Mouse (Mus musculus): ENCODE measurements around the gene Maneal. TPM values are rescaled to one million over a fixed set of nuclear protein-coding genes. Genes with fewer than 3 reads are reported as not detected.

The Maneal gene
- polyA plus RNA-seq, 1 experiment, result 52.7 TPM

DNA sequence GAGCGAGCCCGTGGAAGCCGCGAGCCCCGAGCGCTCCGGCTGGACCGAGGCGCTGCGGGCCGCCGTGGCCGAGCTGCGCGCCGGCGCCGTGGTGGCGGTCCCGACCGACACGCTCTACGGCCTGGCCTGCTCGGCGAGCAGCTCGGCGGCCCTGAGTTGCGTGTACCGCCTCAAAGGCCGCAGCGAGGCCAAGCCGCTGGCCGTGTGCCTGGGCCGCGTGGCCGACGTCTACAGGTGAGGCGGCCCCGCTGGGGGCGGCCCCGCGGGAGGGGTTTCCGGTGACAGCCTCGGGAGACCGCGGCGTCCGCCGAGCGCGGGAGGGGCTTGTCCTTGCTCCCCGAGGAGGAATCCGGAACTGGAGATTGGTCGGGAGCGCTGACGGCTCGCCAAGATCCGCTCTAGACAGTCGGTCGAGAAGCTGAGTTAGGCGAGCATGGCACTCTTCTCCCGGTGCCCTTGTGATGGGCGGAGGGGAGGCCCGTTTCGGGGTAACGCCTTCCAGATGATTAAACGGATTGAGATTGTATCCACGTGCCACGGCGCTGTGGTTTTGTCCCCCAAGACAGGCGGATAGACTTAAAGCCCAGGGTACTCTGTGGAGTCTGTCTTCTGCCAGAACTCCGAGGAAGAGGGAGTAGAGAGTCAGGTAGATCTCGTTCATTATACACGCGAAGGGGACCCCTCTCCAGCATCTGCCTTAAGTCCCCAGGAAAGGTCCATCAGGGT lies 10.9 kb downstream of the Maneal start, which contains the start of gene 1110065P20Rik:
Gene 1110065P20Rik (minus strand): TSS at position 264 of the 726 bp plus-strand sequence.
- H3K4me1 ChIP-seq (ENCODE audit: control insufficient read depth, insufficient read depth, low read length), result no peaks in the 10 kb centered on the region; the same call in 1 of the 2 replicates
- TF ChIP-seq CTCF (IDR thresholded peaks at IDR 0.05; ENCODE audit: extremely low read depth, insufficient read depth, low read length) (no peak), POLR2A (IDR thresholded peaks at IDR 0.05; ENCODE audit: extremely low read depth, insufficient read depth, low read length) (0 out of 2 replicates have a peak, but pooled peaks have one; percentile 16)
- peak within 1 kb of the TSS; percentile 91 for H3K27ac ChIP-seq (ENCODE audit: insufficient read depth, low read length)
- H3K4me3 ChIP-seq (ENCODE audit: insufficient read depth, low read length), result peak within 1 kb of the TSS; percentile 67

DNA sequence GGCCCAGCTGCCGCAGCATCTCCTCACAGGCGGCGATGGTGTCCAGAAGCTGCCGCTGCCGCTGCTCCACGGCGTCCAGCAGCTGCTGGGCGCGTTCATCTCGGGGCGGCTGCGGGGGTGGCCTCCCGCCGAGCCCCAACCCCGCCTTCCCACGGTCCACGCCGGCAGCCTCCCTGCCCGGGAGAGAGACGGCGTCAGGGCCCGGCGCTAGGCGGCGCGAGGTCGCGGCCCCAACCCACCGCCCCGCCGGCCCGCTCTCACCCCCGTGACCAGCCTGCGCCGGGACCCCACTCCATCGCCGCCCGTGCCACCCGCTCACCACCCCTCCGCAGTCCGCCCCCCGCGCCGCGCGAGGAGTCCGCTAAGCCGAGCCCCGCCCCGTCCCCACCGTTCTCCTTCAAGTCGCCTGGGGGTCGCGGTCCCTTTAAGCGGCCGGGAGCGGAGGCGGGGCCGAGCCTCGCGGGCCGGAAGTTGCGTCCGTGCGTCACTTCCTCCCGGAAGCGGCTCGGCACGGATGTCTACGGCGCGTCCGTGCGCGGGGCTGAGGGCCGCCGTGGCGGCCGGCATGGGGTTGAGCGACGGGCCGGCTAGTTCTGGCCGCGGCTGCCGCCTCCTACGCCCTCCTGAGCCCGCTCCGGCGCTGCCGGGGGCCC lies 11.6 kb downstream of the Maneal start, which contains the start of gene Yrdc:
Gene Yrdc (plus strand): TSS at position 419 of the 653 bp plus-strand sequence.
- Histone ChIP-seq H3K4me1 (ENCODE audit: control insufficient read depth, insufficient read depth, low read length) (no peaks in the 10 kb centered on the region; the same call in 1 of the 2 replicates), H3K27ac (ENCODE audit: insufficient read depth, low read length) (peak within 1 kb of the TSS; percentile 91), H3K4me3 (ENCODE audit: insufficient read depth, low read length) (peak within 1 kb of the TSS; percentile 67)
- TF ChIP-seq POLR2A (IDR thresholded peaks at IDR 0.05; ENCODE audit: extremely low read depth, insufficient read depth, low read length) (peak; percentile 59; the same call in 1 of the 2 replicates), CTCF (IDR thresholded peaks at IDR 0.05; ENCODE audit: extremely low read depth, insufficient read depth, low read length) (no peak)

DNA sequence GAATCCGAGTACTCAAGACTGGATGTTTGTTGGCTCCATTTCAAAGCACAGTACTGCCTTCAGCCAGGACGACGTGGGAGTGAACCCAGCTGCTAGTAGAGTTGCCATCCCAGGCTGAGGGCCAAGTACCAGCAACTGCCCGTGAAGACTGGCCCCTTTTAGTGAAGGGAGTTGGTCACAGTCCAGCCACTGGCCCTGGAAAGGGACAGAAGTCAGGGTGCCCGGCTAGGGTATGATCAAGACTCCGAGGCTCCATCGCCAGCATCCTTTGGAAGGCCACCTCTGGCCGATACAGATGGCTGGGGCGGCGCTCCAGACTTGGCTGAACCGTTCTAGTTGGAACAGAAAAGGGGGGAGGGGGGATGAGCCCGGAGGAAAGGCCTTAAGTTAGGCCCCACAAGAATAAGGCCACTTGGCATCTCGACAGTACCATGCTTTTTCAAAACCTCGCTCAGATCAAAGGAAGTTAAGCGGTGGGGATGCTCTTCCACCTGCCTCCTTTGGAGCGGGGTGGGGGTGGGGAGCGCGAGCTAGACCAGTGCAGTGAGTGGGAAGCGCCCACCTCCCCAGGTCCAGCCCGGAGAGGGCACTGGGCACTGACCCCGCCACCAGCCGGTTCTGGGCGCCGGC lies 12.2 kb downstream of the Maneal start:
- peak overlapping the region; percentile 67 for H3K4me3 ChIP-seq (ENCODE audit: insufficient read depth, low read length)
- H3K27ac ChIP-seq (ENCODE audit: insufficient read depth, low read length), result peak overlapping the region; percentile 91
- no peak for TF ChIP-seq CTCF (IDR thresholded peaks at IDR 0.05; ENCODE audit: extremely low read depth, insufficient read depth, low read length)
- TF ChIP-seq POLR2A (IDR thresholded peaks at IDR 0.05; ENCODE audit: extremely low read depth, insufficient read depth, low read length), result no peak
- no peaks in the 10 kb centered on the region; the same call in 1 of the 2 replicates for H3K4me1 ChIP-seq (ENCODE audit: control insufficient read depth, insufficient read depth, low read length)

DNA sequence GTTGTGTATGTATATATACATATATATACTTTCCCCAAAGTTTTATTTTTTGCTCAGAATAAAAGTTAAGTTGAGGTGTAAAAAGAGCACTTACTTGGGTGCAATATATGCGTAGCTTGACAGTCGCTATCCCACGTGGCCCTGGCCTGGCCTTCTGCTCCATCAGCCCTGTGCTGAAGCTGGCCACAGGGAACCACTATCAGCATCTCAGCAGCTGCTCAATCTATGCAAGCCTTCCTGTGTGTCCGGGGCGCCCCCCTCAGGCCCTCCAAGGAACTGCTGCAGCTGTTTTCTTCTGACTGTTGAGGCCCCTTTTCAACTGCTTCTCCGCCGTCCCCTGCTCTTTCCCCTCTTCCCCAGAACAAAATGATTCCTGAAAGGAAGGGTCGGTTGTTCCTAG lies 14.4 kb downstream of the Maneal start:
- Histone ChIP-seq H3K4me3 (ENCODE audit: insufficient read depth, low read length) (no peak overlapping the region), H3K4me1 (ENCODE audit: control insufficient read depth, insufficient read depth, low read length) (no peaks in the 10 kb centered on the region; the same call in 1 of the 2 replicates), H3K27ac (ENCODE audit: insufficient read depth, low read length) (no peak overlapping the region)
- TF ChIP-seq CTCF (IDR thresholded peaks at IDR 0.05; ENCODE audit: extremely low read depth, insufficient read depth, low read length) (peak; percentile 70), POLR2A (IDR thresholded peaks at IDR 0.05; ENCODE audit: extremely low read depth, insufficient read depth, low read length) (no peak)

DNA sequence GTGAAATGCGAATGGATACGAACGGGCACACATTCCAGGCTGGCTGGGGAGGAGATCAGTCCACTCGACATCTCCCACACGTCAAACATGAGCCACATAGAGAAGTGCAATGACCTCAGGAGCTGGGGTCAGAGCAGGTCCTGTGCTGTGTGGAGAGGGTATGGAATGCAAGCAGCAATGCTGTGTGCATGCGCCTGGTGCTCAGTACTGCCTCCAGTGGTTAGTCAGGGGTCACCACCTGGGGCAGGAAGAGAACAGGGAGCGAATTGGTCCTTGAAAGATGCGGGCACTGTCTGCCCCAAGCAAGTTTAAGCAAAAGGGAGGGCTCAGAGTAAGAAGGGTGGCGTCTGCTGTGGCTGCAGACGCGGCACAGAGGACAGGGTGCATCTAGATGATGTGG lies 18.5 kb downstream of the Maneal start:
- no peak for TF ChIP-seq POLR2A (IDR thresholded peaks at IDR 0.05; ENCODE audit: extremely low read depth, insufficient read depth, low read length)
- peak; percentile 66 for TF ChIP-seq CTCF (IDR thresholded peaks at IDR 0.05; ENCODE audit: extremely low read depth, insufficient read depth, low read length)
- H3K27ac ChIP-seq (ENCODE audit: insufficient read depth, low read length), result no peak overlapping the region

DNA sequence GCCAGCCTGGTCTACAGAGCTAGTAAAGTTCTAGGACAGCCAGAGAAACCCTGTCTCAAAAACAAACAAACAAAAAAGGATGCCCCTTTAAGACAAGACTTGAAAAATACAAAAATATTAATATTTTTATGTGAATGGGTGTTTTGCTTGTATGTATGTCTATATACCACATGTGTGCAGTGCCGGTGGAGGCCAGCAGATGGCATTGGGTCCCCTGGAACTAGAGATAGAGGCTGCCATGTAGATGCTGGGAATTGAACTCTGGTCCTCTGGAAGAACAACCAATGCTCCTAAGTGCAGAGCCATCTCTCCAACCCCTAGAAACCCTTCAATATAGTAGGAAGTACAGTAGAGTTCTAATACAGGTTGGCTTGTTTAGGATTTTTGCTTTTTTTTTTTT lies 21.0 kb downstream of the Maneal start:
- TF ChIP-seq POLR2A (IDR thresholded peaks at IDR 0.05; ENCODE audit: extremely low read depth, insufficient read depth, low read length) (no peak), CTCF (IDR thresholded peaks at IDR 0.05; ENCODE audit: extremely low read depth, insufficient read depth, low read length) (no peak)
- H3K27ac ChIP-seq (ENCODE audit: insufficient read depth, low read length), result no peak overlapping the region
- no peaks in the 10 kb centered on the region for H3K4me1 ChIP-seq (ENCODE audit: control insufficient read depth, insufficient read depth, low read length)
- no peak overlapping the region for H3K4me3 ChIP-seq (ENCODE audit: insufficient read depth, low read length)

More for the DNA sequence above, 18.5 kb downstream of the Maneal start:
- no peaks in the 10 kb centered on the region; the same call in 1 of the 2 replicates for H3K4me1 ChIP-seq (ENCODE audit: control insufficient read depth, insufficient read depth, low read length)
- no peak overlapping the region for H3K4me3 ChIP-seq (ENCODE audit: insufficient read depth, low read length)

DNA sequence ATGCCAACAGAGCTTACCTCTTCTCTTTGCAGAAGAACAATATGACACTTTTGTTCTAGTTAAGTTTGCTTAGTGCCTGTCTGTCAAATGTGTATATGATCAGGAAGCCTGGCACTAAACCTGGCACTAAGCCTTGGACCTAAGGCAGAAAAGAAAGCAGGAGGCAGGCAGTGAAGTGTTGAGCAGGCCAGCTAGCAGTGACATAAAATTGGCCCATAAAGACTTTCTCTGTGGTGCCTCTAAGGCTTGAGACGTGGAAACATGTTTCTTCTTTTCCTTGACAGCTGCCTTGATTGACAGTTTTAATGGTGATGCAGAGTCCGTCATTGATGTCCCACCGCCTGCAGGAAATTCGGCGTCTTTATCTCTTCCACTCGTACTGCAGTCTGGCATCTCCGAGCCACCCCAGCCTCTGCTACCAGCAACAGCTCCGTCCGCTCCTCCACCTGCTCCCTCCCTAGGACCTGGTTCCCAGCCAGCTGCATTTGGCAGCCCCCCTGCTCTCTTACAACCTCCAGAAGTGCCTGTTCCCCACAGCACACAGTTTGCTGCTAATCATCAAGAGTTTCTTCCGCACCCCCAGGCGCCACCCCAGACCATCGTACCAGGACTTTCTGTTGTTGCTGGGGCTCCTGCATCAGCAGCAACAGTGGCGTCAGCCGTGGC lies 23.8 kb downstream of the Maneal start:
- H3K4me1 ChIP-seq (ENCODE audit: control insufficient read depth, insufficient read depth, low read length), result no peaks in the 10 kb centered on the region
- H3K4me3 ChIP-seq (ENCODE audit: insufficient read depth, low read length), result no peak overlapping the region
- no peak overlapping the region for H3K27ac ChIP-seq (ENCODE audit: insufficient read depth, low read length)
- no peak for TF ChIP-seq POLR2A (IDR thresholded peaks at IDR 0.05; ENCODE audit: extremely low read depth, insufficient read depth, low read length)
- TF ChIP-seq CTCF (IDR thresholded peaks at IDR 0.05; ENCODE audit: extremely low read depth, insufficient read depth, low read length), result no peak

DNA sequence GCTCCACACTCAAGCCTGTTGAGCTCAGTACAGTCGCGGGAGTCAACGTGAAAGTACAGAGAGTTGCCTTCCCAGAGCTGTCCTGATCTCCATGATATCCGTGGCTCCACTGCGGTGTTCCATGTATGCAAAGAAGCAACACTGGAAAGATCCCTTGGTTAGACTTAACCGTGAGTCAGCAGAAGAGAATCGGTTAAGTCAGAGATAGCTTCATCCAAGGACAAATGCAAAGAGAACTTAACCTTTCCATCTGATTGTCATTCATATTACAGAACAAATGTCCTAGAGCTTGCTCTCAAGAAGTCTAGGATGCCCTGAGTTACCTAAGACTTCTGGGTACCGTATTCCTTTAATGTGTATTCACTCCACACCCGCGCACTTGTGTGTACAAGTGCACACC lies 29.2 kb downstream of the Maneal start:
- no peaks in the 10 kb centered on the region for H3K4me1 ChIP-seq (ENCODE audit: control insufficient read depth, insufficient read depth, low read length)
- no peak for TF ChIP-seq POLR2A (IDR thresholded peaks at IDR 0.05; ENCODE audit: extremely low read depth, insufficient read depth, low read length)
- no peak for TF ChIP-seq CTCF (IDR thresholded peaks at IDR 0.05; ENCODE audit: extremely low read depth, insufficient read depth, low read length)

DNA sequence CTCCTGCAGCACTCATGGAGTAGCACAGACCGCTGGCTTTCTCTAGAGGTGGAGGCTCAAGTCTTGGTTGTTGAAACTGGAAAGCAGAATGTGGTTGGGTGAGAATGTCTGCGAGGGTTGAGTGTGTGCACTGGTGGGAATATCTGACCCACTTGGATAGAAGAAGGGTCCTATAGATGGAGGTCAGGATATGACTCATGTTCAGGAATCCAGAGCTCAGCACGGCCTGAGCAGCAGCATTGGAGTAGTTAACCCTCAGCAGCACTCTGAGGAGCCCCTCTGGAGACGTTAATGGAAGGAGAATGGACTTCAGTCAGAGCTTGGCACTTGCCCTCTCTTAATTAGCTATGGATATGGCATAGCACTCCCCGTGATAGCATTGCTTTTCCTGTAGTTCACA lies 32.3 kb downstream of the Maneal start:
- TF ChIP-seq POLR2A (IDR thresholded peaks at IDR 0.05; ENCODE audit: extremely low read depth, insufficient read depth, low read length) (no peak), CTCF (IDR thresholded peaks at IDR 0.05; ENCODE audit: extremely low read depth, insufficient read depth, low read length) (no peak)
- Histone ChIP-seq H3K4me3 (ENCODE audit: insufficient read depth, low read length) (no peak overlapping the region), H3K4me1 (ENCODE audit: control insufficient read depth, insufficient read depth, low read length) (no peaks in the 10 kb centered on the region), H3K27ac (ENCODE audit: insufficient read depth, low read length) (no peak overlapping the region)

More for the DNA sequence above, 29.2 kb downstream of the Maneal start:
- no peak overlapping the region for H3K27ac ChIP-seq (ENCODE audit: insufficient read depth, low read length)
- no peak overlapping the region for H3K4me3 ChIP-seq (ENCODE audit: insufficient read depth, low read length)

Data from cortical plate, adult 2 months (tissue).